Mouse (Mus musculus) cerebellum, postnatal 25 days (tissue): Measurements from ENCODE around the gene Apobec4.

ENCODE experiments used
- DNase-seq, 2 experiments: peaks; one replicate each; pipeline ENCODE4 v3.0.0; 2021; ENCODE audit warnings: mixed read lengths in 2 of 2

The Apobec4 gene

GRCm38 (mm10) chr1:152750312-152750965 lies at the start of gene Apobec4:
Gene Apobec4 (plus strand): TSS chr1:152750551.
- DNase-seq = no peak

- DNase-seq = no peak
Observed at GRCm38 (mm10) chr1:152701066-152701465, 49.3 kb upstream of the Apobec4 start.

- DNase-seq = no peak
Observed at GRCm38 (mm10) chr1:152702920-152703319, 47.4 kb upstream of the Apobec4 start.

- DNase-seq = no peak
Observed at GRCm38 (mm10) chr1:152703941-152704340, 46.4 kb upstream of the Apobec4 start.

- DNase-seq = no peak
Observed at GRCm38 (mm10) chr1:152707560-152707959, 42.8 kb upstream of the Apobec4 start.

GRCm38 (mm10) chr1:152711037-152711436 lies 39.3 kb upstream of the Apobec4 start:
- DNase-seq = no peak

- no peak for DNase-seq
Observed at GRCm38 (mm10) chr1:152713924-152714323, 36.4 kb upstream of the Apobec4 start.

- DNase-seq = no peak
Observed at GRCm38 (mm10) chr1:152714405-152714804, 35.9 kb upstream of the Apobec4 start.

- DNase-seq = no peak
Observed at GRCm38 (mm10) chr1:152717329-152717728, 33.0 kb upstream of the Apobec4 start.

GRCm38 (mm10) chr1:152718200-152718599 lies 32.2 kb upstream of the Apobec4 start:
- DNase-seq = no peak

GRCm38 (mm10) chr1:152720969-152721368 lies 29.4 kb upstream of the Apobec4 start:
- no peak for DNase-seq

- DNase-seq = no peak
Observed at GRCm38 (mm10) chr1:152721535-152722198, 28.7 kb upstream of the Apobec4 start.

- no peak for DNase-seq
Observed at GRCm38 (mm10) chr1:152724286-152724685, 26.1 kb upstream of the Apobec4 start.

- no peak for DNase-seq
Observed at GRCm38 (mm10) chr1:152726095-152726494, 24.3 kb upstream of the Apobec4 start.

GRCm38 (mm10) chr1:152727604-152728236 lies 22.6 kb upstream of the Apobec4 start:
- DNase-seq = no peak

GRCm38 (mm10) chr1:152738793-152739192 lies 11.6 kb upstream of the Apobec4 start:
- no peak for DNase-seq

- no peak for DNase-seq
Observed at GRCm38 (mm10) chr1:152739374-152739773, 11.0 kb upstream of the Apobec4 start.

- DNase-seq = no peak
Observed at GRCm38 (mm10) chr1:152743095-152743826, 7.1 kb upstream of the Apobec4 start.

- DNase-seq = peak; percentile 82 to 90
Observed at GRCm38 (mm10) chr1:152746426-152746825, 3.9 kb upstream of the Apobec4 start.

- no peak for DNase-seq
Observed at GRCm38 (mm10) chr1:152749276-152749675, 1.1 kb upstream of the Apobec4 start.

- DNase-seq = no peak
Observed at GRCm38 (mm10) chr1:152761791-152762190, 11.4 kb downstream of the Apobec4 start.

- DNase-seq = peak; percentile 97 to 98
Observed at GRCm38 (mm10) chr1:152766032-152766772, 15.9 kb downstream of the Apobec4 start, which contains the start of the genes Rgl1 and Arpc5. Gene Rgl1 (minus strand): TSS chr1:152766351. Gene Arpc5 (plus strand): TSS chr1:152766542.
